Mouse (Mus musculus): Measurements from ENCODE around the gene Dusp22. TPM values are rescaled to one million over a fixed set of nuclear protein-coding genes. Genes with fewer than 3 reads are reported as not detected.

The Dusp22 gene
- polyA plus RNA-seq, 1 experiment from 2014 or later = 16.8 TPM

DNA sequence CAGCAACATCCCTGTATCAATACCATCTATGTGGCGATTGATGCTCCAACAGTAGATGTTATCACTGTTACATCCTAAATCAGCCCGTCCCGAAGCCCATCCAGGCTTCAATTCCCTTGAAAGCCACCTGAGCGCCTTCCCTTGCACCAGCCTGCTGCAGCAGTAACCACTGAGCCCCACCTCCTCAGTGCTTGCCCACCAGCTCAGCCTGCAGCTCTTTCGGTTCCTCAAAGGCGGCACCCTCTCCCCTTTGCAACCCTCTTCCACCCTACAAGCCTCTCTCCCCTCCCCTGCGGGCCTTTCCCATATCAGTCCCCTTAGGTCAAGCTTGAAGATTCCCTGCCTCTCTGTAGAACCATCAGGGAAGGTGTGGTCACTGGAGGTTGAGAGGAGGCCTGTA, 68.4 kb downstream of the Dusp22 start:
- Histone ChIP-seq H3K36me3 (no peaks in the 10 kb centered on the region), H3K4me3 (replicated peaks) (no peak overlapping the region), H3K4me2 (replicated peaks) (no peak overlapping the region), H3K27ac (no peak overlapping the region), H3K27me3 (replicated peaks) (no peaks in the 10 kb centered on the region), H3K9me3 (no peaks in the 10 kb centered on the region), H3K4me1 (replicated peaks) (peaks cover 6% of the 10 kb centered on the region; the same call in 1 of the 2 replicates), H3K9ac (no peak overlapping the region)
- 94% methylated on average over 7 of the region's 7 CpGs for WGBS
- ATAC-seq = no peak

DNA sequence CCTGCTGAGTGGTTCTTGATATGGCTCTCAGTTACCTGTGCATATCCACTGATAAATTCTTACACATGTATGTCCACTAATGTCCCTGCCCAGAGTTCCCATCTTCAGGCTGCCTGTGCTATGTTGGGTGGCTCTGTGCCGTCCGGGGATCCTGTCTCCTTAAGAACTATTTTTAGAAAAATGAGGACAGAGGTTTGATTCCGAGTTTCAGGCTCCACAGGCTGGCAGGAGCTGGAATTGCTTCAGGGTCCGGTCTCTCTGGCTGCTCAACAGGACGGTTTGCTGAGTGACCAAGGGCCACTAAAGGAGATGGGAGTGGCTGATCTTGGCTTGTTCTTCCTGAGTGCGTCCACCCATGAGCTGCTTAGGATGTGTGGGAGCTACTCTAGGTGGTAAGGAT, 69.4 kb downstream of the Dusp22 start:
- no peak for ATAC-seq
- WGBS = 38% methylated on average over 6 of the region's 6 CpGs
- no peak overlapping the region for H3K4me2 ChIP-seq (replicated peaks)
- no peak overlapping the region for H3K27ac ChIP-seq
- no peaks in the 10 kb centered on the region for H3K9me3 ChIP-seq
- H3K4me3 ChIP-seq (replicated peaks) = no peak overlapping the region
- H3K36me3 ChIP-seq = no peaks in the 10 kb centered on the region
- H3K27me3 ChIP-seq (replicated peaks) = no peaks in the 10 kb centered on the region
- H3K9ac ChIP-seq = no peak overlapping the region
- peaks cover 6% of the 10 kb centered on the region; the same call in 1 of the 2 replicates for H3K4me1 ChIP-seq (replicated peaks)

DNA sequence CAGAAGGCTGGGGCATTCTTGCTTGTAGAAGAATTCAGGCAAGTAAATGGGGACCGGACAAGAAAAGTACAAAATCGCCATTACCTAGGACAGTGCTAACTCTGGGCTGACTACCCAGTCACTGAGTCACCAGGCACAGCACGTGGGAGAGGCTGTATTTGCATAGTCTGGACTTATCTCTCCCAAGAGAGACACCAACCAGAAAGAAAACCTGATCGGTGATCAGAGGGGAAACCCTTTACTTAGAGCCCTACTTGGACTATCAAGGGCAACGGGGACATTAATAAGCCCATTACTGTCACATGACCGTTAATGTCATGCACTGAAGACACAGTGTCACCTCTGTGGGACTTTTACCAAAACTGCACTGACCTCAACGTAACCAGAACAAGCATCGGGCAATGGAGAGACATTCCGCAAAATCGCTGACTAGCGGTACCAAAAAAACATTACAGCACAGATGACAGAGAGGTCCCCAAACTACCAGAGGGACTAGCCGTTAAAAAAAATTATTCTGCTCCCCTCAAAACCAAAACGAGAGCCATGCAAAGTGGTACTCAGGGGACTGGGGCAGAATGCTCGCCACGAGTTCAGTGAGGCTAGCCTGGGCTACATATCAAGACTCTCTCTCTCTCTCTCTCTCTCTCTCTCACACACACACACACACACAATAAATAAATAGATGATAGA, 70.5 kb downstream of the Dusp22 start:
- peaks cover under 1% of the 10 kb centered on the region; the same call in 1 of the 2 replicates for H3K4me1 ChIP-seq (replicated peaks)
- H3K9ac ChIP-seq = no peak overlapping the region
- no peak for ATAC-seq
- no peak overlapping the region for H3K4me2 ChIP-seq (replicated peaks)
- H3K36me3 ChIP-seq = no peaks in the 10 kb centered on the region
- 83% methylated on average over 15 of the region's 15 CpGs for WGBS
- H3K9me3 ChIP-seq = no peaks in the 10 kb centered on the region
- H3K27me3 ChIP-seq (replicated peaks) = no peaks in the 10 kb centered on the region
- no peak overlapping the region for H3K27ac ChIP-seq
- no peak overlapping the region for H3K4me3 ChIP-seq (replicated peaks)

DNA sequence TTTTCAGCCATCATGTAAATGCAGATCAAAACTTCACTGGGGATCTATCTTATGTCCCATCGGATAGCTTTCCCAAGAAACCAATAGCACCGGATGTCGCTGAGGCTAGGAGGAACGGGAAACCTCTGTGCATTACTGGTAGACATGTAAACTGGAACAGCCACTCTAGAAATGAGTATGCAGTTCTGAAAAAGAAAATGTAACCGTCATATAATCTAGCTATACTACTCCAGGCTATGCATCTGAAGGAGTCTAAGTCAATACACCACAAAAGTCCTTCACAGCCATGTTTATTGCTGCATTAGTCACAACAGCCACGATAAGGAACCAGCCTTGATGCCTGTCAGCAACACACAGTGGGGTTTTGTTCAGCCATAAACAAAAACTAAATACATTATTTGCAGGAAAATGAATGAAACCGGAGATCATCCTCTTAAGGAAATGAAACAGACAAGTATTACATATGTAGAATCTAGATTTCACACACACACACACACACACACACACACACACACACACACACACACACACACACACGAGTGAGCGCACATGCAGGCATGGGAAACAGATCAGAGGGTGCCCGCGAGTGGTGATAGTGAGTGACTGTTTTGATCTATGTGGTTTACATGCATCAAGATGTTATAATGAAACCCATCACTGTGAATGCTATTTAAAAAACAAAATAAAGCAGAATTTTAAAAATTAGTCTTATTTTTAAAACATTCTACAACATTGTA, 73.1 kb downstream of the Dusp22 start:
- no peak for ATAC-seq
- 81% methylated on average over 11 of the region's 11 CpGs for WGBS
- Histone ChIP-seq H3K27ac (no peak overlapping the region), H3K4me2 (replicated peaks) (no peak overlapping the region), H3K9ac (no peak overlapping the region), H3K4me1 (replicated peaks) (no peaks in the 10 kb centered on the region), H3K9me3 (no peaks in the 10 kb centered on the region), H3K4me3 (replicated peaks) (no peak overlapping the region), H3K36me3 (no peaks in the 10 kb centered on the region), H3K27me3 (replicated peaks) (no peaks in the 10 kb centered on the region)

DNA sequence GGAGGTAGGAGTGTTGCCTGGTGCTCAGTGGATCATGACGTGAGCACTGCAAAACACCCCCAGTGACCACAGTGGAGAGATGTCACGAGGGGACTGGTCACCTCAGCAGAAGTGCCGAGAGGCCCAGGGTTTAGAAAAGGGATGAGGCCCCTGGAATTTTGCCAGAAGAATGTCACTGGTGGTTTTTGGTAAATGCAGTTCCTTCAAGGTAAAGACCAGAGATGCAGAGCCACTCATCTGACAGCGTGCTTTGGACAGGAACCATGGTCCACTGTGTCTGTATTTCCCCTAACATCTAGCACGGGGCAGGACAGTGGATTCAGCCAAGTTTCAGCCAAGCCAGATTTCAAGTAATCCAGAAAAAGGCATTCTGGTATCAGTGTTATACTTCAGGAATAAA, 76.9 kb downstream of the Dusp22 start:
- Histone ChIP-seq H3K4me2 (replicated peaks) (no peak overlapping the region), H3K27me3 (replicated peaks) (no peaks in the 10 kb centered on the region), H3K4me1 (replicated peaks) (no peaks in the 10 kb centered on the region), H3K4me3 (replicated peaks) (no peak overlapping the region), H3K36me3 (no peaks in the 10 kb centered on the region), H3K27ac (no peak overlapping the region), H3K9ac (no peak overlapping the region), H3K9me3 (no peaks in the 10 kb centered on the region)
- WGBS = 79% methylated on average over 5 of the region's 5 CpGs
- ATAC-seq = no peak

DNA sequence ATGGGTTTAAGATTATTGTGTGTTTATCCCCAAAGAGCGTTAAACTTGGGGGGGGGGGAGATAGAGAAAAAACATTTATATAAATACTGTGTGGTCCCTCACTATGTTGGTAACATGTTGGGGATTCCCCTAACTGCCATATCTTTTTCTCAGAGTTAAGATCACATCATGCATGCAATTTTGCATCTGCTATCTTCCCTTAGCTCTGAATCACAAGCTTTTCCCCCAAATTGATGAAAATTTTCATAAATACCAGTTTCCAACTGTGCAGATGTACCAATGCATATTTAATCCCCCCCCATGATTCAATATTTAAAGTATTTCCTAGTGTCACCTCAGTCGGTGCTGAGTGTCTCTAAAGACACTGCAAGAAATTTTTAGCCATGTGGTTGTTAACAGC, 77.5 kb downstream of the Dusp22 start:
- Histone ChIP-seq H3K36me3 (no peaks in the 10 kb centered on the region), H3K9me3 (no peaks in the 10 kb centered on the region), H3K27me3 (replicated peaks) (no peaks in the 10 kb centered on the region), H3K9ac (no peak overlapping the region), H3K27ac (no peak overlapping the region), H3K4me3 (replicated peaks) (no peak overlapping the region), H3K4me2 (replicated peaks) (no peak overlapping the region), H3K4me1 (replicated peaks) (no peaks in the 10 kb centered on the region)
- 83% methylated on average over 2 of the region's 2 CpGs for WGBS
- no peak for ATAC-seq

DNA sequence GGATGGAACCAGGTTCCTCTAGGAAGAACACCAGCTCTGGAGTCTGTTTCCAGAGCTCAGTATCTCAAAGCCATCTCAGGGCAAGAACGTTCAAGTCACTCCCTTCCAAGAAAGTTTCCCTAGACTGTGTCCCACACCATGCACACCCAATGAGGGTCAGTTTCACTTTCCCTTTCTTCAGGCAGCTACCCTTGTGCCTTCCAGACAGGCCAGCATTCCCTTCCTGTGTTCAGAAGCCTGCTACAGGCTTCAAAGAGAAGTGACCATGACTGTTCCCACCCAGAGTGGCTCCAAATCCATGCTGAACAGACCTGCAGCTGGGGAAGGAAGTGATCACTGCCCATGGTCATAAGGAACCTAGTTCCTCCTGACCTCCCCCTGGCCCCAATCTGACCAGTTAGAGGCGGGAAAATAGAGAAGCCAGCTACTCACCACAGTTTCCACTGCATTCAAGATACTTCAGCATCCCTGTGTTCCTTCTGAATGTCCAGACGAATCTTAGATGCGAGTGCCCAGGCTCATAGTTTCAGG, 78.6 kb downstream of the Dusp22 start:
- no peak for ATAC-seq
- Histone ChIP-seq H3K9ac (no peak overlapping the region), H3K27ac (no peak overlapping the region), H3K4me3 (replicated peaks) (no peak overlapping the region), H3K27me3 (replicated peaks) (no peaks in the 10 kb centered on the region), H3K4me2 (replicated peaks) (no peak overlapping the region), H3K4me1 (replicated peaks) (no peaks in the 10 kb centered on the region), H3K36me3 (no peaks in the 10 kb centered on the region), H3K9me3 (no peaks in the 10 kb centered on the region)
- 80% methylated on average over 4 of the region's 4 CpGs for WGBS

DNA sequence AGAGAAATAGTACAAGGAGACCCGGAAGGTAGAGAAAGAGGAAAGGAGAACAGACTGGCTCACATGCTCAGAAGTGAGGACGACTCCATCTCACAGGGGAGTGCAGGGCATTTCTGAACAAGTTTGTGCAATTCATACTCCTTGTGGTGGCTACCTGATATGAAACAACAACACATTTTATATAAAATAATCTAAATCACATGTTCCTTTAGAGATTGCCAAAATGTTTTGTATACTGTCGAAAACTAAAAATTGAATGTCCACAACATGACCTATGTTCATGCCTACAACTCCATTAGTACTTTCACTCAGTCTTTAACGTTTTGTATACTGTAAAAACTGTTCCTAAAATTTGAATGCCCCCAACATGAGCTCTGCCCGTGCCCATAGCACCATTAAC, 81.4 kb downstream of the Dusp22 start:
- no peak for ATAC-seq
- Histone ChIP-seq H3K4me1 (replicated peaks) (no peaks in the 10 kb centered on the region), H3K27me3 (replicated peaks) (0 out of 2 replicates have a peak, but pooled peaks cover 5% of the 10 kb centered on the region), H3K4me2 (replicated peaks) (no peak overlapping the region), H3K4me3 (replicated peaks) (no peak overlapping the region), H3K9ac (no peak overlapping the region), H3K36me3 (no peaks in the 10 kb centered on the region), H3K27ac (no peak overlapping the region), H3K9me3 (no peaks in the 10 kb centered on the region)
- WGBS = 78% methylated on average over 5 of the region's 5 CpGs

DNA sequence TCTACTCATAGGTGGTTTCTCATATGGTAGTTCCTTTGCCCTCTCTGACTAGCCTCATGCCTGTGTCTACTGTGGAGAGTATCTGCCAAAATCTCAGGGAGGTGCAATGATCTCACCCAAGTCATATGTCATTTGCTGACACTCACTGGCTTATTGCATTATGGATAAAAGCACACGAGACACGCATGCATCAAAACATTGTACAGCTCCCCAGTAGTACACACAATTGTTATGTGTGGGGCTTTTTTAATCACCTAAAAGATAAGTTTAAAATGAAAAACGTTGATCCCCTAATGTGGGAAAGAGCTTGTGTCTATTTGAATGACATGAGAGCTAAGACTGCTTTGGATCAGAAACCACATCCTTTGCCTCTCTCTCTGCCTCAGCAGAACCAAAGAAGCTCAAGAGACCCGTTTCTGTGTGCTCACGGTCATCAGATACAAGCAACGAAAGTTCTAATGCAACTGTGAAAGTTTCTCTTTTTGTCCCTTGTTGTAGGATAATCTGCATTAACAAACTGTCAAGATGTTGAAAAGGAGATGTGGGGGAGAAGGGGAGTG, 82.7 kb downstream of the Dusp22 start:
- Histone ChIP-seq H3K36me3 (no peaks in the 10 kb centered on the region), H3K27me3 (replicated peaks) (0 out of 2 replicates have a peak, but pooled peaks cover 5% of the 10 kb centered on the region), H3K9ac (no peak overlapping the region), H3K4me3 (replicated peaks) (no peak overlapping the region), H3K4me2 (replicated peaks) (no peak overlapping the region), H3K9me3 (no peaks in the 10 kb centered on the region), H3K27ac (no peak overlapping the region), H3K4me1 (replicated peaks) (no peaks in the 10 kb centered on the region)
- no peak for ATAC-seq
- WGBS = 73% methylated on average over 6 of the region's 6 CpGs

DNA sequence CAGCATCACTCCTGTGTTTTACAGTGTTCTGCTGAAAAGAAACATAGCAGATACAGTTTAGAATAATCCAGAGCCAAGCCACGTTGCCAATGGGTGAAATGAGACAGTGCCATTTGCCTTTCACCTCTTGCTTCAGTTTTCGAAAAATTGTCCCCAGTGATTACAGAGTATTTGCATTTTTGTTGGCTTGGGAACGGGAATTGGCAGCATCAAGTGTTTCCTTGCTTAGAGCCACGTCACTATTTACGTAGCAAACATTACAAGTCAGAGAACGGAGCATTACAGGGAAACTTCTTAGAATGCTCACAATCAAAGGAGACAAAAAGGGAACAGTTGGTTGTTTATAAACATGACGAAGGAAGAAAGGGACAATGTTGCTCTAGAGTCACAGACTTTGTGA, 85.3 kb downstream of the Dusp22 start:
- H3K36me3 ChIP-seq = no peaks in the 10 kb centered on the region
- H3K27ac ChIP-seq = no peak overlapping the region
- peaks cover 24% of the 10 kb centered on the region for H3K27me3 ChIP-seq (replicated peaks)
- no peak overlapping the region for H3K4me2 ChIP-seq (replicated peaks)
- no peaks in the 10 kb centered on the region for H3K9me3 ChIP-seq
- H3K9ac ChIP-seq = no peak overlapping the region
- ATAC-seq = no peak
- peaks cover 9% of the 10 kb centered on the region for H3K4me1 ChIP-seq (replicated peaks)
- WGBS = 61% methylated on average over 7 of the region's 7 CpGs
- H3K4me3 ChIP-seq (replicated peaks) = no peak overlapping the region

DNA sequence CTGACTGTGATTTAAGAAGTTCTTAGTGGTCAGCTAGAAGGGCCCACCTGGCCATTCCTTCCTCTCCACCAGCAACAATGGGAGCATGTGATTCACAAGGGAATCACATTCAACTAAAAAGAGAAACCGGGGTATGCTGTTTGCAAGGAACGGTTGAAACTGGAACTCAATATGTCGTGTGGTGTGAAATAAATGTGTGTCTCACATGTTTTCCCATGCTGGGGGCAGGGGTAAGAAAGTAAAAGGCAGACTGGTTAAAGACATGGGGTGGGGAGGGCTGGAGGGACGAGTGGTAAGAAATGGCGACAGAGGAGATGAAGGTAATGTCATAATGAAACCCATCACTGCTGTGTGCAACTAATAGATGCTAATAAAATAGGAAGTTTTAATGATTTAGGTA, 87.3 kb downstream of the Dusp22 start:
- 76% methylated on average over 5 of the region's 5 CpGs for WGBS
- Histone ChIP-seq H3K9ac (no peak overlapping the region), H3K27me3 (replicated peaks) (peaks cover 40% of the 10 kb centered on the region), H3K4me2 (replicated peaks) (no peak overlapping the region), H3K4me3 (replicated peaks) (no peak overlapping the region), H3K4me1 (replicated peaks) (peaks cover 15% of the 10 kb centered on the region), H3K27ac (no peak overlapping the region), H3K9me3 (no peaks in the 10 kb centered on the region), H3K36me3 (no peaks in the 10 kb centered on the region)
- ATAC-seq = no peak

DNA sequence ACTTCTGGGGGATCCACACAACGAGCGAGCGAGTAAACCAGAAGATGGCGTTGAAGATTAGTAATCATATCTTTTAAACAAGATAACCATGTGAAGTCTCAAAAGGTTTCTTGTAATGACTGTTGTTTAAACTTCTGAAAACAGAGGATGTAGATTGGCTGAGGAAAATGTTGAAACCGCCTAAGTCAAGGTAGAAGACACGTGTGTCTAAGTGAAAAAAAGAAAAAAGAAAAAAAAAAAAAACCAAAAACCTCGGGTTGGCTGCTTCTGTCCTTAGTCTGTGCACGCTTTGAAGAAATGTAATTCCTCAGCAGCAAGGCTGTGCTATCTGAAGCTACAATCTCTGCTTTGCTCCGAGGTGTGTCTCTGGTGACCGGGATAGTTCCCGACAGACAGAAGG, 87.7 kb downstream of the Dusp22 start:
- Histone ChIP-seq H3K4me1 (replicated peaks) (peaks cover 15% of the 10 kb centered on the region), H3K36me3 (no peaks in the 10 kb centered on the region), H3K27ac (no peak overlapping the region), H3K9ac (no peak overlapping the region), H3K9me3 (no peaks in the 10 kb centered on the region), H3K4me3 (replicated peaks) (no peak overlapping the region), H3K4me2 (replicated peaks) (no peak overlapping the region), H3K27me3 (replicated peaks) (peaks cover 41% of the 10 kb centered on the region)
- ATAC-seq = no peak
- WGBS = 69% methylated on average over 11 of the region's 11 CpGs
